Mouse (Mus musculus) myocyte (in vitro differentiated cells): ENCODE results near the gene Lrfn5. TPM values are rescaled to one million over a fixed set of nuclear protein-coding genes. Genes with fewer than 3 reads are reported as not detected.

Experiments
- H3K27me3 ChIP-seq: one replicate; pipeline ENCODE4 v1.6.1; 2011; ENCODE audit not compliant: control insufficient read depth, insufficient read depth, insufficient read length
- H3K36me3 ChIP-seq: one replicate; pipeline ENCODE4 v1.6.1; 2011; ENCODE audit not compliant: control insufficient read depth, insufficient read depth
- H3K4me2 ChIP-seq: one replicate; pipeline ENCODE4 v1.6.1; 2011; ENCODE audit warnings: low read depth, control low read depth
- H3K4me3 ChIP-seq: one replicate; pipeline ENCODE4 v1.5.1; 2011; ENCODE audit warnings: mild to moderate bottlenecking, control low read depth, moderate library complexity
- H3K79me2 ChIP-seq: one replicate; pipeline ENCODE4 v1.6.1; 2011; ENCODE audit not compliant: control insufficient read depth, insufficient read depth
- H3ac ChIP-seq: one replicate; pipeline ENCODE4 v1.6.1; 2011; ENCODE audit not compliant: control insufficient read depth, insufficient read length
- CEBPB ChIP-seq: IDR thresholded peaks from 2 replicates; pipeline ENCODE4 v1.6.1; 2011; ENCODE audit warnings: mild to moderate bottlenecking, moderate library complexity; ENCODE audit not compliant: poor library complexity, insufficient read depth, severe bottlenecking
- E2F4 ChIP-seq: IDR thresholded peaks from one replicate; pipeline ENCODE4 v1.6.1; 2011; ENCODE audit warnings: mild to moderate bottlenecking, control low read depth, moderate library complexity; ENCODE audit not compliant: insufficient read depth
- MAX ChIP-seq: IDR thresholded peaks from one replicate; pipeline ENCODE4 v1.6.1; 2011; ENCODE audit warnings: low read depth, mild to moderate bottlenecking, control low read depth
- MYOD1 ChIP-seq, 3 experiments: IDR thresholded peaks; one replicate each; pipeline ENCODE4 v1.6.1; 2011; ENCODE audit warnings: control low read depth in 2 of 3, low read depth in 2 of 3, mild to moderate bottlenecking in 2 of 3, moderate library complexity in 1 of 3; ENCODE audit not compliant: insufficient read length in 2 of 3, control insufficient read depth in 1 of 3
- MYOG ChIP-seq, 3 experiments: IDR thresholded peaks; one replicate each; pipeline ENCODE4 v1.6.1; 2011; ENCODE audit warnings: control low read depth in 2 of 3, low read depth in 2 of 3, mild to moderate bottlenecking in 2 of 3; ENCODE audit not compliant: insufficient read length in 2 of 3, control insufficient read depth in 1 of 3, insufficient read depth in 1 of 3
- POLR2A ChIP-seq: IDR thresholded peaks from one replicate; pipeline ENCODE4 v1.6.1; 2011; ENCODE audit warnings: low read depth, mild to moderate bottlenecking, control low read depth, moderate library complexity; ENCODE audit not compliant: insufficient read length
- POLR2AphosphoS2 ChIP-seq: IDR thresholded peaks from one replicate; pipeline ENCODE4 v1.6.1; 2011; ENCODE audit warnings: low read depth, control low read depth; ENCODE audit not compliant: insufficient read length
- REST ChIP-seq: IDR thresholded peaks from one replicate; pipeline ENCODE4 v1.6.1; 2011; ENCODE audit warnings: mild to moderate bottlenecking, control low read depth, moderate library complexity; ENCODE audit not compliant: insufficient read depth, insufficient read length
- SRF ChIP-seq: IDR thresholded peaks from one replicate; pipeline ENCODE4 v1.6.1; 2011; ENCODE audit warnings: low read depth; ENCODE audit not compliant: control insufficient read depth, insufficient read length
- TCF12 ChIP-seq: IDR thresholded peaks from one replicate; pipeline ENCODE4 v1.6.1; 2011; ENCODE audit warnings: mild to moderate bottlenecking, control low read depth; ENCODE audit not compliant: poor library complexity, insufficient read depth, severe bottlenecking
- TCF3 ChIP-seq: IDR thresholded peaks from one replicate; pipeline ENCODE4 v1.6.1; 2011; ENCODE audit warnings: low read depth, control low read depth; ENCODE audit not compliant: insufficient read length
- USF1 ChIP-seq: IDR thresholded peaks from one replicate; pipeline ENCODE4 v1.6.1; 2011; ENCODE audit warnings: low read depth, mild to moderate bottlenecking, control low read depth, moderate library complexity
- polyA plus RNA-seq: library from polyadenylated mRNA; unstranded; fragments of >200 nt; fragmentation: generic; extraction: Trizol; gene quantifications from one replicate; pipeline ENCODE4 v1.2.1, GENCODE M21; 2012; ENCODE audit warnings: missing spikeins

Gene Lrfn5
- polyA plus RNA-seq, 1 experiment, result not detected

- no peak overlapping the region for H3K4me2 ChIP-seq
- H3K36me3 ChIP-seq, result no peaks in the 10 kb centered on the region
- TF ChIP-seq CEBPB (no peak), MYOG (IDR thresholded peaks at IDR 0.05; ENCODE audit: control insufficient read depth in 1 of 3, insufficient read depth in 1 of 3, insufficient read length in 2 of 3, low read depth in 2 of 3) (no peak), POLR2A (no peak), MAX (no peak), POLR2AphosphoS2 (no peak), TCF12 (no peak), E2F4 (no peak), SRF (no peak), MYOD1 (IDR thresholded peaks at IDR 0.05; ENCODE audit: control insufficient read depth in 1 of 3, insufficient read length in 2 of 3, low read depth in 2 of 3) (no peak), REST (no peak)
- no peaks in the 10 kb centered on the region for H3K27me3 ChIP-seq
- H3ac ChIP-seq, result no peak overlapping the region
- H3K79me2 ChIP-seq, result no peaks in the 10 kb centered on the region
- H3K4me3 ChIP-seq, result no peak overlapping the region
These were observed 101.6 kb downstream of the Lrfn5 start for GRCm38 (mm10) chr12:61624532-61624931.

DNA sequence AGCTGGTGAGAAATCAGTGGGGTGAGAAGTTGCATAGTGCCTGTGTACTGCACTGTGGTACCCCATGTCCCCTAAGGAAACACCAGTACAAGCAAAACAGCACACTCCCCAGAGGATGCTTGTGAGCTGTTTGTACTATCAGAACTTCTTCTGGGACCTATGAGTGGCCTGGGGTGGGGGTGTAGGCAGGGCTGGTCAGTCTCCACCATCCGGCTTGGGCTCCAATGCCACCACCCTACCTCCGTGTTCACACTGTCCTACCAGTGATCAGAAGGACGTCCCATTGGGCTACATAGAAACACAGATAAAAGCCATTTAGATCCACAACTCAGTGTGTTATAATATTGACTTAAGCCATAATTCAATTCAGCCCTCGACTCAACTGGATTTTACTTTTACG, 131.4 kb downstream of the Lrfn5 start:
- no peaks in the 10 kb centered on the region for H3K79me2 ChIP-seq
- no peak overlapping the region for H3K4me2 ChIP-seq
- no peaks in the 10 kb centered on the region for H3K36me3 ChIP-seq
- TF ChIP-seq TCF3 (no peak), E2F4 (no peak), MYOD1 (IDR thresholded peaks at IDR 0.05; ENCODE audit: control insufficient read depth in 1 of 3, insufficient read length in 2 of 3, low read depth in 2 of 3) (no peak)
- no peaks in the 10 kb centered on the region for H3K27me3 ChIP-seq
- H3K4me3 ChIP-seq, result no peak overlapping the region
- H3ac ChIP-seq, result no peak overlapping the region

GRCm38 (mm10) chr12:61723158-61723557, 200.2 kb downstream of the Lrfn5 start:
- H3K27me3 ChIP-seq, result no peaks in the 10 kb centered on the region
- H3K4me2 ChIP-seq, result no peak overlapping the region
- no peaks in the 10 kb centered on the region for H3K79me2 ChIP-seq
- no peak overlapping the region for H3ac ChIP-seq
- TF ChIP-seq CEBPB (no peak), TCF12 (no peak), E2F4 (no peak), TCF3 (no peak), USF1 (no peak)
- no peak overlapping the region for H3K4me3 ChIP-seq
- H3K36me3 ChIP-seq, result no peaks in the 10 kb centered on the region

GRCm38 (mm10) chr12:61807073-61807605, 284.2 kb downstream of the Lrfn5 start:
- Histone ChIP-seq H3K36me3 (no peaks in the 10 kb centered on the region), H3ac (no peak overlapping the region), H3K27me3 (no peaks in the 10 kb centered on the region), H3K79me2 (no peaks in the 10 kb centered on the region), H3K4me3 (no peak overlapping the region), H3K4me2 (no peak overlapping the region)
- TF ChIP-seq MAX (no peak), MYOG (IDR thresholded peaks at IDR 0.05; ENCODE audit: control insufficient read depth in 1 of 3, insufficient read depth in 1 of 3, insufficient read length in 2 of 3, low read depth in 2 of 3) (no peak), TCF12 (no peak), POLR2A (no peak), MYOD1 (IDR thresholded peaks at IDR 0.05; ENCODE audit: control insufficient read depth in 1 of 3, insufficient read length in 2 of 3, low read depth in 2 of 3) (no peak), E2F4 (no peak), CEBPB (no peak), USF1 (no peak), SRF (no peak), TCF3 (no peak), REST (no peak), POLR2AphosphoS2 (no peak)

- no peak overlapping the region for H3K4me2 ChIP-seq
- TF ChIP-seq POLR2AphosphoS2 (no peak), TCF12 (no peak), USF1 (no peak), CEBPB (no peak), TCF3 (no peak), SRF (no peak), MAX (no peak), MYOG (IDR thresholded peaks at IDR 0.05; ENCODE audit: control insufficient read depth in 1 of 3, insufficient read depth in 1 of 3, insufficient read length in 2 of 3, low read depth in 2 of 3) (no peak)
- H3ac ChIP-seq, result no peak overlapping the region
- no peak overlapping the region for H3K4me3 ChIP-seq
- no peaks in the 10 kb centered on the region for H3K79me2 ChIP-seq
- H3K36me3 ChIP-seq, result no peaks in the 10 kb centered on the region
- no peaks in the 10 kb centered on the region for H3K27me3 ChIP-seq
These were observed 300.7 kb downstream of the Lrfn5 start for GRCm38 (mm10) chr12:61823601-61824000.
